Mouse (Mus musculus) ES-Bruce4 (cell line): ENCODE data around the gene B4galnt2.

Experiments used
- CTCF ChIP-seq: IDR thresholded peaks from one replicate; pipeline ENCODE4 v1.8.1; 2011; ENCODE audit warnings: low read depth, low read length
- POLR2A ChIP-seq: IDR thresholded peaks from one replicate; pipeline ENCODE4 v1.8.1; 2011; ENCODE audit warnings: low read length; ENCODE audit not compliant: insufficient read depth

- no peak for TF ChIP-seq POLR2A
- TF ChIP-seq CTCF: no peak
Observed at GRCm38 (mm10) chr11:95904290-95904689, 10.4 kb downstream of the B4galnt2 start.
